In genomic region chr9:108825820-108826699, GRCm38 (mm10) we compare ENCODE assay signal across 8 mouse cellular contexts. TPM values are rescaled to one million over a fixed set of nuclear protein-coding genes. Genes with fewer than 3 reads are reported as not detected.
A peak's percentile ranks its signal among the peaks of the same experiment; 100 is the strongest.
DNase-seq lines count a peak whose midpoint lies in the region; ATAC-seq and TF ChIP-seq lines count a peak whose summit lies in the region.

Celsr3 (plus strand) TSS chr9:108826320.

- DNase-seq in thymus, adult 2 months, result no peak
- no peak for DNase-seq in thymus, adult 18-20 months
- peak; percentile 92 to 93 for DNase-seq in cerebellum, adult 18-20 months
- DNase-seq in forebrain, postnatal 0 days, result peak; percentile 98
- DNase-seq in layer of hippocampus, adult 11-12 months (ENCODE audit: low spot score), result peak; percentile 85
- DNase-seq in liver, embryonic 14.5 days (ENCODE audit: low read depth in 3 of 3, low spot score in 3 of 3), result peak; percentile 43 to 51 (median 49)
- DNase-seq in retina, postnatal 7 days (ENCODE audit: low read depth, low spot score), result peak; percentile 90
- no peak for DNase-seq in adipocyte (ENCODE audit: low spot score)

- no peak for TF ChIP-seq CTCF in thymus, adult 2 months (IDR thresholded peaks at IDR 0.05; ENCODE audit: borderline replicate concordance, control insufficient read depth, extremely low read depth, insufficient read depth, low read length, poor library complexity)
- TF ChIP-seq CTCF in forebrain, postnatal 0 days (IDR thresholded peaks at IDR 0.05; ENCODE audit: low read depth), result no peak
- no peak for TF ChIP-seq CTCF in liver, embryonic 14.5 days (IDR thresholded peaks at IDR 0.05; ENCODE audit: low read depth)

- no peak for TF ChIP-seq POLR2A in thymus, adult 2 months (IDR thresholded peaks at IDR 0.05; ENCODE audit: control insufficient read depth, extremely low read depth, insufficient read depth, low read length, poor library complexity)

- WGBS in thymus, adult 2 months, result 8% methylated on average over 68 of the region's 70 CpGs
- 2% methylated on average over 64 of the region's 70 CpGs for WGBS in forebrain, postnatal 0 days
- 3% methylated on average over 66 of the region's 70 CpGs for WGBS in liver, embryonic 14.5 days (ENCODE audit: insufficient replicate concordance)

- peak within 1 kb of the TSS; percentile 12 for H3K4me3 ChIP-seq in thymus, adult 2 months (ENCODE audit: control insufficient read depth, insufficient read depth, low read length)
- peak within 1 kb of the TSS; percentile 80 for H3K4me3 ChIP-seq in forebrain, postnatal 0 days (ENCODE audit: low read depth, low read length)
- peak within 1 kb of the TSS; percentile 16 to 29 for H3K4me3 ChIP-seq in liver, embryonic 14.5 days (ENCODE audit: insufficient read depth in 1 of 2, low read depth in 2 of 2, low read length in 2 of 2)

- H3K27ac ChIP-seq in thymus, adult 2 months (ENCODE audit: control insufficient read depth, insufficient read depth, low read length), result no peak within 1 kb of the TSS
- H3K27ac ChIP-seq in forebrain, postnatal 0 days (ENCODE audit: low read depth, low read length), result peak within 1 kb of the TSS; percentile 89
- no peak within 1 kb of the TSS for H3K27ac ChIP-seq in liver, embryonic 14.5 days

- no peaks in the 10 kb centered on the region for H3K36me3 ChIP-seq in thymus, adult 2 months (ENCODE audit: control insufficient read depth, insufficient read depth, low read length)
- peaks cover 30% of the 10 kb centered on the region for H3K36me3 ChIP-seq in forebrain, postnatal 0 days (ENCODE audit: insufficient read depth)
- H3K36me3 ChIP-seq in liver, embryonic 14.5 days (replicated peaks; ENCODE audit: control insufficient read depth, insufficient read depth, low read depth), result no peaks in the 10 kb centered on the region

- no peaks in the 10 kb centered on the region for H3K9me3 ChIP-seq in forebrain, postnatal 0 days (ENCODE audit: low read length)
- no peaks in the 10 kb centered on the region for H3K9me3 ChIP-seq in liver, embryonic 14.5 days (ENCODE audit: control insufficient read depth, low read length)

- H3K27me3 ChIP-seq in thymus, adult 2 months (ENCODE audit: control insufficient read depth, insufficient read depth, low read length), result peaks cover 14% of the 10 kb centered on the region
- no peaks in the 10 kb centered on the region for H3K27me3 ChIP-seq in forebrain, postnatal 0 days (ENCODE audit: insufficient read depth, low read length)
- H3K27me3 ChIP-seq in liver, embryonic 14.5 days (ENCODE audit: control insufficient read depth, insufficient read depth, low read length), result peaks cover 78% of the 10 kb centered on the region

- TF ChIP-seq EP300 in liver, embryonic 14.5 days (IDR thresholded peaks at IDR 0.05; ENCODE audit: low read depth), result no peak

- peaks cover 12% of the 10 kb centered on the region; the same call in 1 of the 2 replicates for H3K4me1 ChIP-seq in thymus, adult 2 months (replicated peaks; ENCODE audit: control insufficient read depth, insufficient read depth, low read length)
- peaks cover 17% of the 10 kb centered on the region for H3K4me1 ChIP-seq in forebrain, postnatal 0 days (ENCODE audit: insufficient read depth)
- H3K4me1 ChIP-seq in liver, embryonic 14.5 days (replicated peaks; ENCODE audit: control insufficient read depth in 2 of 2, insufficient read depth in 2 of 2, low read length in 1 of 2), result no peaks in the 10 kb centered on the region

- peak within 1 kb of the TSS; percentile 88 for H3K4me2 ChIP-seq in forebrain, postnatal 0 days (ENCODE audit: low read depth)
- peak within 1 kb of the TSS; percentile 51 for H3K4me2 ChIP-seq in liver, embryonic 14.5 days (ENCODE audit: low read depth)

- H3K9ac ChIP-seq in forebrain, postnatal 0 days, result peak within 1 kb of the TSS; percentile 88
- H3K9ac ChIP-seq in liver, embryonic 14.5 days (replicated peaks), result no peak within 1 kb of the TSS

- peak; percentile 81 for ATAC-seq in forebrain, postnatal 0 days
- peak; percentile 51 for ATAC-seq in liver, embryonic 14.5 days (ENCODE audit: insufficient read depth)

RNA-seq across cellular contexts. Expression of gene Celsr3, which starts in this region (rescaled TPM):
- polyA plus RNA-seq in thymus, adult 2 months (2012; rRNA removed), result 0.09 and 0.26 TPM in 2 replicates
- total RNA-seq in forebrain, postnatal 0 days (2014; rRNA removed), result 43.0 and 52.2 TPM in 2 replicates
- polyA plus RNA-seq in forebrain, postnatal 0 days (2015; fragmentation: Nextera tagmentation; extraction: Ambion mirVana), result 3.9 and 6.8 TPM in 2 replicates
- polyA plus RNA-seq in liver, embryonic 14.5 days (2012; rRNA removed), result 0.19 and 0.27 TPM in 2 replicates
- polyA plus RNA-seq in liver, embryonic 14.5 days (2014; fragmentation: Nextera tagmentation; extraction: Ambion mirVana), result 0.01 and 0.06 TPM in 2 replicates

Comparison
In these comparisons a context has a peak if more than half of its experiments do, and no peak if none do; other contexts are left out.
1. Peak in DNase-seq, ATAC-seq, H3K4me3 ChIP-seq and H3K4me2 ChIP-seq in liver, embryonic 14.5 days; RNA of the gene not detected or under 1 TPM.
2. DNase-seq: peak in cerebellum, adult 18-20 months (2 of 2), forebrain, postnatal 0 days (single experiment), layer of hippocampus, adult 11-12 months (single experiment) and retina, postnatal 7 days (single experiment); none in thymus, adult 2 months (single experiment), thymus, adult 18-20 months (0 of 2) and adipocyte (single experiment).
3. H3K4me3 ChIP-seq: peak in every context shown above with its lines; median percentile 80 in forebrain, postnatal 0 days; 22 in liver, embryonic 14.5 days; 12 in thymus, adult 2 months.